Mouse (Mus musculus): ENCODE measurements at regions not wholly inside any gene's neighbourhood (a gene's known extent, or its start where the extent isn't known, plus 50 kb on each side); places are given as distances from the start of the nearest gene placed in this dataset.
A peak's percentile ranks its signal among the peaks of the same experiment; 100 is the strongest.

- DNase-seq (ENCODE audit: low read depth), result no peak
These were observed 79.1 kb downstream of the Cyp26b1 start for GRCm38 (mm10) chr6:84514623-84515022.

- DNase-seq (ENCODE audit: low read depth), result peak; percentile 36
These were observed 85.1 kb downstream of the Cyp26b1 start for GRCm38 (mm10) chr6:84508598-84508997.

GRCm38 (mm10) chr6:84506675-84507074, 87.0 kb downstream of the Cyp26b1 start:
- DNase-seq (ENCODE audit: low read depth), result no peak

GRCm38 (mm10) chr6:84500255-84500886, 93.3 kb downstream of the Cyp26b1 start:
- DNase-seq (ENCODE audit: low read depth), result no peak

- no peak for DNase-seq (ENCODE audit: low read depth)
These were observed 95.6 kb downstream of the Cyp26b1 start for GRCm38 (mm10) chr6:84498076-84498475.

GRCm38 (mm10) chr6:84493676-84494075, 100.0 kb downstream of the Cyp26b1 start:
- no peak for DNase-seq (ENCODE audit: low read depth)

- no peak for DNase-seq (ENCODE audit: low read depth)
These were observed 100.5 kb downstream of the Cyp26b1 start for GRCm38 (mm10) chr6:84493169-84493568.

GRCm38 (mm10) chr6:84492594-84492993, 101.1 kb downstream of the Cyp26b1 start:
- DNase-seq (ENCODE audit: low read depth), result no peak

GRCm38 (mm10) chr6:84491106-84491505, 102.6 kb downstream of the Cyp26b1 start:
- no peak for DNase-seq (ENCODE audit: low read depth)

- no peak for DNase-seq (ENCODE audit: low read depth)
These were observed 112.5 kb downstream of the Cyp26b1 start for GRCm38 (mm10) chr6:84481205-84481604.

GRCm38 (mm10) chr6:84477072-84477471, 116.6 kb downstream of the Cyp26b1 start:
- DNase-seq (ENCODE audit: low read depth), result no peak

- no peak for DNase-seq (ENCODE audit: low read depth)
These were observed 117.2 kb downstream of the Cyp26b1 start for GRCm38 (mm10) chr6:84476466-84476865.

- DNase-seq (ENCODE audit: low read depth), result no peak
These were observed 118.9 kb downstream of the Cyp26b1 start for GRCm38 (mm10) chr6:84474835-84475234.

- DNase-seq (ENCODE audit: low read depth), result no peak
These were observed 120.5 kb downstream of the Cyp26b1 start for GRCm38 (mm10) chr6:84473171-84473570.

- DNase-seq (ENCODE audit: low read depth), result no peak
These were observed 121.4 kb downstream of the Cyp26b1 start for GRCm38 (mm10) chr6:84472287-84472686.

- DNase-seq (ENCODE audit: low read depth), result no peak
These were observed 126.4 kb downstream of the Cyp26b1 start for GRCm38 (mm10) chr6:84467319-84467718.

- DNase-seq (ENCODE audit: low read depth), result no peak
These were observed 127.5 kb downstream of the Cyp26b1 start for GRCm38 (mm10) chr6:84466223-84466622.

- DNase-seq (ENCODE audit: low read depth), result no peak
These were observed 128.1 kb downstream of the Cyp26b1 start for GRCm38 (mm10) chr6:84465596-84465995.

GRCm38 (mm10) chr6:84463592-84464367, 129.9 kb downstream of the Cyp26b1 start:
- DNase-seq (ENCODE audit: low read depth), result no peak

GRCm38 (mm10) chr6:84456803-84457202, 136.9 kb downstream of the Cyp26b1 start:
- DNase-seq (ENCODE audit: low read depth), result no peak

- no peak for DNase-seq (ENCODE audit: low read depth)
These were observed 148.6 kb downstream of the Cyp26b1 start for GRCm38 (mm10) chr6:84445093-84445492.

GRCm38 (mm10) chr6:84442667-84443066, 151.0 kb downstream of the Cyp26b1 start:
- DNase-seq (ENCODE audit: low read depth), result no peak

GRCm38 (mm10) chr6:84441721-84442480, 151.8 kb downstream of the Cyp26b1 start:
- DNase-seq (ENCODE audit: low read depth), result no peak

All from fibroblast of lung, adult 2 months (primary cell).